9 mouse cellular contexts compared by ENCODE assay signal in genomic region chr6:91576906-91577305, GRCm38 (mm10).
DNase-seq lines count a peak whose midpoint lies in the region.
"Had no signal": no experiment of that assay in that cellular context is flagged by ENCODE, and none has a peak within 500 bp of the region (broad histone marks: within the 10 kb centered on the region; RNA-seq: fewer than 3 reads in every experiment).

No protein-coding gene starts in this region.

- peak; percentile 19 for DNase-seq in lung, postnatal 36 days
- no peak for DNase-seq in lung, postnatal 4 days
- DNase-seq in cerebellum, postnatal 10 days, result peak; percentile 83 to 88
- peak; percentile 67 for DNase-seq in layer of hippocampus, adult 9-11 months
- DNase-seq in right cerebral cortex, postnatal 36 days (ENCODE audit: low spot score in 2 of 2), result peak; percentile 44 to 50
- DNase-seq in spleen, postnatal 4 days (ENCODE audit: low spot score in 2 of 2), result no peak
- DNase-seq in thymus, adult 18-20 months, result no peak
- DNase-seq in T-cell, adult 2 months (ENCODE audit: low spot score), result no peak
- DNase-seq: liver had no signal

Comparison
In these comparisons a context has a peak if more than half of its experiments do, and no peak if none do; other contexts are left out.
1. DNase-seq: peak in lung, postnatal 36 days (single experiment), cerebellum, postnatal 10 days (2 of 2), layer of hippocampus, adult 9-11 months (single experiment) and right cerebral cortex, postnatal 36 days (2 of 2); none in lung, postnatal 4 days (0 of 2), spleen, postnatal 4 days (0 of 2), thymus, adult 18-20 months (0 of 2) and T-cell, adult 2 months (single experiment).